Mouse (Mus musculus) limb, embryonic 12.5 days (tissue): ENCODE results near the gene Eftud2. TPM values are rescaled to one million over a fixed set of nuclear protein-coding genes. Genes with fewer than 3 reads are reported as not detected.

ENCODE experiments used
- ATAC-seq: fragments of 200-750 bp; cut with Nextera tagmentation; 2 replicates; pipeline ENCODE4 v1.8.0; 2017; ENCODE audit warnings: low read depth, moderate TSS enrichment; ENCODE audit not compliant: insufficient number of reproducible peaks, insufficient read depth, low FRiP score, low TSS enrichment
- H3K27ac ChIP-seq: fragments of 300-500 bp; sonication (generic); 2 replicates; pipeline ENCODE4 v1.5.1; 2016; ENCODE audit warnings: mild to moderate bottlenecking, moderate library complexity
- H3K27me3 ChIP-seq: fragments of 300-500 bp; sonication (generic); 2 replicates; pipeline ENCODE4 v1.6.1; 2016; ENCODE audit warnings: mild to moderate bottlenecking, moderate library complexity
- H3K36me3 ChIP-seq: fragments of 300-500 bp; sonication (generic); 2 replicates; pipeline ENCODE4 v1.6.1; 2016; ENCODE audit warnings: mild to moderate bottlenecking, moderate library complexity
- H3K4me1 ChIP-seq: fragments of 300-500 bp; sonication (generic); replicated peaks from 2 replicates; pipeline ENCODE4 v1.6.1; 2016
- H3K4me2 ChIP-seq: fragments of 300-500 bp; sonication (generic); 2 replicates; pipeline ENCODE4 v1.6.1; 2016; ENCODE audit warnings: mild to moderate bottlenecking, moderate library complexity
- H3K4me3 ChIP-seq: fragments of 300-500 bp; sonication (generic); replicated peaks from 2 replicates; pipeline ENCODE4 v1.5.1; 2016; ENCODE audit warnings: mild to moderate bottlenecking
- H3K9ac ChIP-seq: fragments of 300-500 bp; sonication (generic); replicated peaks from 2 replicates; pipeline ENCODE4 v1.6.1; 2016; ENCODE audit warnings: mild to moderate bottlenecking, moderate library complexity
- H3K9me3 ChIP-seq: fragments of 300-500 bp; sonication (generic); 2 replicates; pipeline ENCODE4 v1.6.1; 2016; ENCODE audit warnings: mild to moderate bottlenecking, moderate library complexity
- WGBS: fragments of 180-500 bp; shearing (Covaris S2); methylation state at CpG from one replicate; pipeline ENCODE4 v1.1.7; 2016; 5-methylcytosine and 5-hydroxymethylcytosine counted together
- polyA plus RNA-seq: library from polyadenylated mRNA; unstranded; fragments of >200 nt; fragmentation: Nextera tagmentation; extraction: Ambion mirVana; gene quantifications from 2 replicates; pipeline ENCODE4 v1.2.1, GENCODE M21; 2016

Gene Eftud2
- polyA plus RNA-seq, 1 experiment from 2014 or later = 269 TPM

GRCm38 (mm10) chr11:102818121-102819020 lies 62.4 kb downstream of the Eftud2 start:
- no peaks in the 10 kb centered on the region for H3K27me3 ChIP-seq
- H3K4me2 ChIP-seq = peak overlapping the region; percentile 75
- peaks cover 48% of the 10 kb centered on the region for H3K4me1 ChIP-seq
- H3K36me3 ChIP-seq = peaks cover 3% of the 10 kb centered on the region; the same call in 1 of the 2 replicates
- under 1% methylated on average over 61 of the region's 92 CpGs for WGBS
- ATAC-seq = no peak
- H3K27ac ChIP-seq = peak overlapping the region; percentile 100
- peak overlapping the region; percentile 99 for H3K9ac ChIP-seq
- H3K4me3 ChIP-seq = peak overlapping the region; percentile 74
- no peaks in the 10 kb centered on the region for H3K9me3 ChIP-seq

DNA sequence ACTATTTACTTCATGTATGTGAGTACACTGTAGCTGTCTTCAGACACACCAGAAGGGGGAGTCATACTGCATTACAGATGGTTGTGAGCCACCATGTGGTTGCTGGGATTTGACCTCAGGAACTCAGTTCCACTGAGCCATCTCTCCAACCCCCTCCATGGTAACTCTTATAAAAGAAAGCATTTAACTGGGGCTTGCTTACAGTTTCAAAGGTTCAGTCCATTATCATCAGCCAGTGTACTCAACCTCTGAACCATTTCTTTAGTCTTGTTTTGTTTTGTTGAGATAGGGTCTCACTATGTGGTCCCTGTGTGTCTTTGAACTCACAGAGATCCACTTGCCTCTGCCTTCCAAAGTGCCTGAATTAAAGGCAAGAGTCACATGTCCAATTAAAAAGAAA lies 65.9 kb downstream of the Eftud2 start:
- no peaks in the 10 kb centered on the region for H3K27me3 ChIP-seq
- no peak overlapping the region for H3K4me2 ChIP-seq
- no peak overlapping the region for H3K4me3 ChIP-seq

DNA sequence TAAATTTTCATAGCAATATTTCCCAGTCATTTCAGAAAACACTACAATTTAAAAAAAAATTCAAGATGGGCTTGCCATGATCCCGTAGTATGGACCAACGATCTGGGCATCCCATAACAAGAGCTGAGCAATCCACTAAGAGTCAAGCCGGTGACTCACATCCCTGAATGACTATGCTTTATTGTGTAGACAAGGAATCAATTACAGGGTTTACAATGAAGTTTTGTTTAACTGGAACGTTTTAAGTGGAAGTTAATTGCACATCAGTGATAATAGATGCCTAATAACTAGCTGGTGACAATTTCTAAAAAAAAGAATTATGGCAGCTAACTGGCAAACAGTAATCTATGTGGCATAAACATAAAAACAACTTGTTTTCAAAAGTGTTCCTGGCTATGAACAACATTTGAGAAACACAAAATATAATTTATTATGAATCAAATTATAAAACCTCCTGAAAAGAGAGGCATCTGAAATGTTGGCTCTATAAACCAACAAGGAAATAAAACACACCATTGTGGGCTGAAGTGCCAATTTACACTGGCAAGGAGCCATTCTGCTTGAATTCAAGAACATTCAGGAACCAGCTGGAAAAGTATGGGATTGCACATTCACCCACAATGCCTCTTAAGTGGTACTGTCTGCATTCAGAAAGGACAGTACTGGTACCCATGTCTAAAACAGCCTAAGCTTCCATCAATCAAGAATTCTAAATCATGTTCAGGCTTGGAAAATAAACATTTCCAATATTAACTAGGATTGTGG lies 69.9 kb downstream of the Eftud2 start:
- Histone ChIP-seq H3K36me3 (peaks cover 21% of the 10 kb centered on the region), H3K27me3 (no peaks in the 10 kb centered on the region), H3K4me3 (no peak overlapping the region), H3K9ac (no peak overlapping the region), H3K4me1 (peaks cover 32% of the 10 kb centered on the region), H3K27ac (no peak overlapping the region), H3K9me3 (no peaks in the 10 kb centered on the region), H3K4me2 (no peak overlapping the region)
- WGBS = 52% methylated on average over 4 of the region's 4 CpGs
- ATAC-seq = no peak

More for the DNA sequence above, 65.9 kb downstream of the Eftud2 start:
- peaks cover 14% of the 10 kb centered on the region for H3K36me3 ChIP-seq
- H3K9me3 ChIP-seq = no peaks in the 10 kb centered on the region
- no peak overlapping the region for H3K27ac ChIP-seq
- H3K9ac ChIP-seq = no peak overlapping the region
- ATAC-seq = no peak
- H3K4me1 ChIP-seq = peaks cover 50% of the 10 kb centered on the region

DNA sequence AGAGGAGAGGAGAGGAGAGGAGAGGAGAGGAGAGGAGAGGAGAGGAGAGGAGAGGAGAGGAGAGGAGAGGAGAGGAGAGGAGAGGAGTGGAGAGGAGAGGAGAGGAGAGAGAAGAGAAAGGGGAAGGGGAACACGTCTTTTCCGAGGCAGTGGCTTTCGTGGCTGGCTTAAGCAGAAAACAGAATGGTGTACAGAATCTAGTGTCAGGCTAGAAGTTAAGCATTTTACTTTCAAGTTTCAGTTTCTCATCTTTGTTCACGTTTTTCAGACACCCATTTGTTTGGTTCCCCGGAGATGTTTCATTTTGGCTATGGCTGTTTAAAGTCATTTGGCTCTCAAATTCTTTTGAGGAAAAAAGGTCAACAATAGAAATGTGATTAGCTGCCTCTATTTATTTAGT lies 72.5 kb downstream of the Eftud2 start:
- no peak for ATAC-seq
- no peak overlapping the region for H3K4me2 ChIP-seq
- H3K9me3 ChIP-seq = 0 out of 2 replicates have a peak, but pooled peaks cover 6% of the 10 kb centered on the region
- 80% methylated on average over 5 of the region's 5 CpGs for WGBS
- peaks cover 12% of the 10 kb centered on the region for H3K4me1 ChIP-seq
- H3K4me3 ChIP-seq = no peak overlapping the region
- H3K9ac ChIP-seq = no peak overlapping the region
- H3K36me3 ChIP-seq = peaks cover 46% of the 10 kb centered on the region
- no peaks in the 10 kb centered on the region for H3K27me3 ChIP-seq
- H3K27ac ChIP-seq = no peak overlapping the region

GRCm38 (mm10) chr11:102803453-102803852 lies 77.3 kb downstream of the Eftud2 start:
- Histone ChIP-seq H3K4me2 (no peak overlapping the region), H3K4me3 (no peak overlapping the region), H3K27ac (no peak overlapping the region), H3K9ac (no peak overlapping the region), H3K4me1 (no peaks in the 10 kb centered on the region), H3K36me3 (peaks cover 75% of the 10 kb centered on the region), H3K27me3 (no peaks in the 10 kb centered on the region), H3K9me3 (0 out of 2 replicates have a peak, but pooled peaks cover 6% of the 10 kb centered on the region)
- 81% methylated on average over 5 of the region's 5 CpGs for WGBS
- no peak for ATAC-seq

GRCm38 (mm10) chr11:102794157-102794556 lies 86.6 kb downstream of the Eftud2 start:
- Histone ChIP-seq H3K27me3 (no peaks in the 10 kb centered on the region), H3K36me3 (peaks cover 36% of the 10 kb centered on the region), H3K4me2 (no peak overlapping the region), H3K9ac (no peak overlapping the region), H3K27ac (no peak overlapping the region), H3K4me3 (no peak overlapping the region), H3K9me3 (no peaks in the 10 kb centered on the region), H3K4me1 (peaks cover 9% of the 10 kb centered on the region; the same call in 1 of the 2 replicates)
- no peak for ATAC-seq
- WGBS = 53% methylated on average over 8 of the region's 8 CpGs

DNA sequence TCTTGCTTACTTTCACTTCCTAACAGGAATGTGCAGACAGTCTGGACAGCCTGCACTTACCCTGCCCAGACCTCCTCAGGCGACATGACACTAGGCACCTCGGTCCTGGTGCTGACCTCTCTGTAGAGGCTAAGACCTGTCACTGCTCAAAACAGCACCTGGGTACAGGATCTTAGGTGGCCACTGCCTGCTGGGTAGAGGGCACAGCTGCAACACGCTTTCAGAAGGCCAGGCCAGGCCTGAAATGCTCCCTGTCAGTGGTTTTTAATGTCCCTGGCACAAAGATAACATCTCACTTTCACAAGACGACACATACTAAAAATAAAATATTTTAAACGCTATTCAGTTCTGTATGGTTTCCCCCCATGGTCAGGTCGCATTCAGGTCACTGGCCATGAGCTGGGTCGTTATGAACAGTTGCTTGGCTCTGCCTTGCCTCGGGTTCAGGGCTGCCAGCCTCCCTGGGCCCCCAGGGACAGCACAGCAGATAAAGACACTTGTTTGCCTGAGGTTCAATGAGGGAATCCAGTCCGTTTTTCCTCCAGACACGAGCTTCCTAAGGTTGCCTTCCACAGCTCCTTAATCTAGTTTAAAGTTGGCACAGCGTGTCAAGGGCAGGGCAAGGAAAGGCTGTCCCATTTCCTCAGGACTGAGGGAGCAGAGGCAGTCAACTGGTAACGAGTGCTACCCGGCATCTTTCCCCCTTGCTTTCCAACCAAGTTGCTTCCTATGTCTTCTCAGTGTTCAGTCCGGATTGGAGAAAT lies 88.9 kb downstream of the Eftud2 start:
- Histone ChIP-seq H3K36me3 (peaks cover 16% of the 10 kb centered on the region), H3K9ac (no peak overlapping the region), H3K27me3 (no peaks in the 10 kb centered on the region), H3K27ac (no peak overlapping the region), H3K4me3 (no peak overlapping the region), H3K9me3 (no peaks in the 10 kb centered on the region), H3K4me1 (peaks cover 9% of the 10 kb centered on the region; the same call in 1 of the 2 replicates), H3K4me2 (no peak overlapping the region)
- 59% methylated on average over 14 of the region's 14 CpGs for WGBS
- ATAC-seq = no peak

Other genes starting within 250 kb of the Eftud2 start
- 0.98 and 1.3 TPM in 2 replicates for gene Meioc, start 217.3 kb downstream of the Eftud2 start, polyA plus RNA-seq
- 52.4 and 54.9 TPM in 2 replicates for gene Ccdc43, start 183.2 kb downstream of the Eftud2 start, polyA plus RNA-seq
- gene Adam11, start 119.5 kb downstream of the Eftud2 start, polyA plus RNA-seq = 20.9 and 22.2 TPM in 2 replicates
- gene Gjc1, start 61.3 kb downstream of the Eftud2 start, polyA plus RNA-seq = 117 and 118 TPM in 2 replicates
- gene Higd1b, start 45.1 kb downstream of the Eftud2 start, polyA plus RNA-seq = not detected in 2 replicates
- 0.99 and 1.1 TPM in 2 replicates for gene Ccdc103, start 219 bp upstream of the Eftud2 start, polyA plus RNA-seq
- not detected in 2 replicates for gene Fam187a, start 4.2 kb upstream of the Eftud2 start, polyA plus RNA-seq
- 0.25 and 0.41 TPM in 2 replicates for gene Gfap, start 19.9 kb upstream of the Eftud2 start, polyA plus RNA-seq
- gene Kif18b, start 44.1 kb upstream of the Eftud2 start, polyA plus RNA-seq = 10.3 and 13.1 TPM in 2 replicates
- 1.3 and 1.6 TPM in 2 replicates for gene C1ql1, start 65.7 kb upstream of the Eftud2 start, polyA plus RNA-seq
- gene Nmt1, start 147.2 kb upstream of the Eftud2 start, polyA plus RNA-seq = 53.6 and 53.7 TPM in 2 replicates
- 167 and 192 TPM in 2 replicates for gene Dcakd, start 147.3 kb upstream of the Eftud2 start, polyA plus RNA-seq
- 2.9 and 3.6 TPM in 2 replicates for gene Plcd3, start 220.7 kb upstream of the Eftud2 start, polyA plus RNA-seq
- 8.1 and 11.9 TPM in 2 replicates for gene Acbd4, start 220.7 kb upstream of the Eftud2 start, polyA plus RNA-seq
- gene Hexim1, start 235.2 kb upstream of the Eftud2 start, polyA plus RNA-seq = 3.9 and 4.0 TPM in 2 replicates